24 mouse cellular contexts compared by ENCODE assay signal in the genomic region with DNA sequence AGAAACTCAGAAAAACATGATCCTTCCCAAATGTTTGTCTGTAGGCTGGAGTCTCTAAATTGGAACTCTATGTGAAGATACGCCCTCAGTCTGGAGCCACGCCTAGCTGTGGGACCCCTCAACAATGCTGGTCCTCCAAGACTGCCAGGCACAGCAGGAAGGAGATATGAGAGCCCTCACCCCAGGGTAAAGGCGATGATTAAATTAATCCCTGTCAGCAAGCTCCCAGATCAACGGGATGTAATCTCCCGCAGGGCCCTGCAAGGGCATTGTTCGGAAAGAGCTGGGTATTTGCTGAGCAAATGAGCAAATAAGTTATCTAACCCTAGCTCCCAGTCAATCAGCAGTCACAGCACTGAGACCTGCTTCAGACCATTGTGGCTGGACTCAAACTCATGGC. TPM values are rescaled to one million over a fixed set of nuclear protein-coding genes. Genes with fewer than 3 reads are reported as not detected.
DNase-seq lines count a peak whose midpoint lies in the region; ATAC-seq and TF ChIP-seq lines count a peak whose summit lies in the region.
"Had no signal": no experiment of that assay in that cellular context is flagged by ENCODE, and none has a peak within 500 bp of the region (broad histone marks: within the 10 kb centered on the region; RNA-seq: fewer than 3 reads in every experiment).

No protein-coding gene starts in this region.

- WGBS in midbrain, embryonic 11.5 days: 50% methylated on average over 6 of the region's 6 CpGs
- 42% methylated on average over 6 of the region's 6 CpGs for WGBS in midbrain, embryonic 16.5 days
- WGBS in liver, embryonic 15.5 days (ENCODE audit: insufficient replicate concordance): 39% methylated on average over 6 of the region's 6 CpGs

- no peak overlapping the region for H3K4me3 ChIP-seq in midbrain, embryonic 11.5 days (ENCODE audit: low read depth, low read length)
- no peak overlapping the region for H3K4me3 ChIP-seq in midbrain, embryonic 16.5 days (ENCODE audit: low read depth, low read length)
- no peak overlapping the region for H3K4me3 ChIP-seq in ES-Bruce4 (ENCODE audit: low read depth, low read length)
- no peak overlapping the region for H3K4me3 ChIP-seq in liver, embryonic 15.5 days (replicated peaks)
- H3K4me3 ChIP-seq: embryonic facial prominence, embryonic 15.5 days; erythroblast, embryonic 14.5 days; forebrain, embryonic 10.5 days; gastrocnemius, adult 2 months; heart, embryonic 10.5 days; hindbrain, embryonic 13.5 days had no signal

- TF ChIP-seq CTCF in ES-Bruce4 (IDR thresholded peaks at IDR 0.05; ENCODE audit: low read depth, low read length): no peak

- no peaks in the 10 kb centered on the region for H3K36me3 ChIP-seq in midbrain, embryonic 11.5 days (ENCODE audit: control insufficient read depth, insufficient read depth, low read length)
- no peaks in the 10 kb centered on the region for H3K36me3 ChIP-seq in midbrain, embryonic 16.5 days (ENCODE audit: control insufficient read depth, insufficient read depth, low read length)
- H3K36me3 ChIP-seq in ES-Bruce4 (ENCODE audit: control insufficient read depth, insufficient read depth, low read length, poor library complexity, severe bottlenecking): no peaks in the 10 kb centered on the region
- no peaks in the 10 kb centered on the region for H3K36me3 ChIP-seq in liver, embryonic 15.5 days (replicated peaks)
- H3K36me3 ChIP-seq: embryonic facial prominence, embryonic 15.5 days; forebrain, embryonic 10.5 days; heart, embryonic 10.5 days; hindbrain, embryonic 13.5 days had no signal

- H3K9me3 ChIP-seq in midbrain, embryonic 11.5 days (ENCODE audit: control insufficient read depth, low read length): no peaks in the 10 kb centered on the region
- no peaks in the 10 kb centered on the region for H3K9me3 ChIP-seq in midbrain, embryonic 16.5 days (replicated peaks; ENCODE audit: control insufficient read depth, low read length, poor library complexity, severe bottlenecking)
- no peaks in the 10 kb centered on the region for H3K9me3 ChIP-seq in ES-Bruce4 (replicated peaks; ENCODE audit: control insufficient read depth, insufficient read depth, low read length, poor library complexity, severe bottlenecking)
- no peaks in the 10 kb centered on the region for H3K9me3 ChIP-seq in liver, embryonic 15.5 days (replicated peaks)
- H3K9me3 ChIP-seq: embryonic facial prominence, embryonic 15.5 days; forebrain, embryonic 10.5 days; G1E; heart, embryonic 10.5 days; hindbrain, embryonic 13.5 days had no signal

- H3K4me2 ChIP-seq in midbrain, embryonic 11.5 days: no peak overlapping the region
- H3K4me2 ChIP-seq in midbrain, embryonic 16.5 days (ENCODE audit: low read length): no peak overlapping the region
- no peak overlapping the region for H3K4me2 ChIP-seq in liver, embryonic 15.5 days
- H3K4me2 ChIP-seq: embryonic facial prominence, embryonic 15.5 days; hindbrain, embryonic 13.5 days had no signal

- H3K27me3 ChIP-seq in midbrain, embryonic 11.5 days (ENCODE audit: control insufficient read depth, insufficient read depth, low read length): no peaks in the 10 kb centered on the region
- H3K27me3 ChIP-seq in midbrain, embryonic 16.5 days (ENCODE audit: control insufficient read depth, insufficient read depth, low read depth, low read length): no peaks in the 10 kb centered on the region
- no peaks in the 10 kb centered on the region for H3K27me3 ChIP-seq in ES-Bruce4 (ENCODE audit: control insufficient read depth, insufficient read depth, low read length, poor library complexity, severe bottlenecking)
- no peaks in the 10 kb centered on the region for H3K27me3 ChIP-seq in liver, embryonic 15.5 days
- H3K27me3 ChIP-seq: embryonic facial prominence, embryonic 15.5 days had no signal

- TF ChIP-seq EP300 in ES-Bruce4 (IDR thresholded peaks at IDR 0.05; ENCODE audit: insufficient read depth, low read depth, low read length): no peak

- DNase-seq in midbrain, embryonic 11.5 days (ENCODE audit: low spot score, missing footprints): peak; percentile 79
- peak; percentile 35 for DNase-seq in retina, postnatal 1 day
- DNase-seq in yolk sac, embryonic 10.5 days (ENCODE audit: low spot score): no peak
- DNase-seq: adrenal gland, adult 8-10 months; adrenal gland, postnatal 36 days; cerebellum, adult 2 months; cerebellum, postnatal 10 days; embryo, embryonic 11 days; gastrocnemius, adult 2 months; gastrocnemius, postnatal 36 days; heart, adult 18-20 months; heart, postnatal 10 days; heart, postnatal 4 days had no signal

- H3K4me1 ChIP-seq in midbrain, embryonic 11.5 days (ENCODE audit: control insufficient read depth, insufficient read depth, low read length): peaks cover 7% of the 10 kb centered on the region
- H3K4me1 ChIP-seq in midbrain, embryonic 16.5 days (ENCODE audit: control insufficient read depth, insufficient read depth, low read length): no peaks in the 10 kb centered on the region
- H3K4me1 ChIP-seq in ES-Bruce4 (ENCODE audit: control insufficient read depth, insufficient read depth, low read length): peaks cover 18% of the 10 kb centered on the region
- peaks cover 95% of the 10 kb centered on the region for H3K4me1 ChIP-seq in liver, embryonic 15.5 days (replicated peaks)
- H3K4me1 ChIP-seq: hindbrain, embryonic 13.5 days had no signal

- H3K9ac ChIP-seq in midbrain, embryonic 11.5 days (ENCODE audit: low read length): no peak overlapping the region
- no peak overlapping the region for H3K9ac ChIP-seq in midbrain, embryonic 16.5 days (ENCODE audit: low read depth, low read length)
- H3K9ac ChIP-seq in ES-Bruce4 (ENCODE audit: low read depth, poor library complexity, severe bottlenecking): no peak overlapping the region
- H3K9ac ChIP-seq in liver, embryonic 15.5 days: no peak overlapping the region
- H3K9ac ChIP-seq: embryonic facial prominence, embryonic 15.5 days; hindbrain, embryonic 13.5 days had no signal

- no peak for TF ChIP-seq POLR2A in ES-Bruce4 (IDR thresholded peaks at IDR 0.05; ENCODE audit: insufficient read depth, low read length)

- no peak for ATAC-seq in midbrain, embryonic 11.5 days (ENCODE audit: low FRiP score)
- ATAC-seq in midbrain, embryonic 16.5 days: no peak
- ATAC-seq in liver, embryonic 15.5 days (ENCODE audit: insufficient read depth): no peak
- ATAC-seq in megakaryocyte progenitor cell, adult 5-6 weeks (replicated peaks; ENCODE audit: poor library complexity): no peak
- ATAC-seq: forebrain, embryonic 14.5 days had no signal

- no peak overlapping the region for H3K27ac ChIP-seq in midbrain, embryonic 11.5 days (ENCODE audit: low read depth, low read length)
- H3K27ac ChIP-seq in midbrain, embryonic 16.5 days (ENCODE audit: low read length): no peak overlapping the region
- H3K27ac ChIP-seq in ES-Bruce4 (ENCODE audit: insufficient read depth, low read length): peak overlapping the region; percentile 14; the same call in 1 of the 2 replicates
- H3K27ac ChIP-seq in liver, embryonic 15.5 days (replicated peaks): peak overlapping the region; percentile 35; the same call in 1 of the 2 replicates
- H3K27ac ChIP-seq: embryonic facial prominence, embryonic 15.5 days; forebrain, embryonic 10.5 days; gastrocnemius, adult 2 months; heart, embryonic 10.5 days; hindbrain, embryonic 13.5 days had no signal

RNA-seq across cellular contexts. Expression of a gene that starts 11.1 kb away (rescaled TPM):
- polyA plus RNA-seq in midbrain, embryonic 11.5 days (2014; fragmentation: Nextera tagmentation; extraction: Ambion mirVana): 0.10 TPM in 1 of 2 replicates, not detected in the other
- 0.16 and 0.25 TPM in 2 replicates for polyA plus RNA-seq in midbrain, embryonic 16.5 days (2015; fragmentation: Nextera tagmentation; extraction: Ambion mirVana)
- 1.2 and 1.9 TPM in 2 replicates for polyA plus RNA-seq in ES-Bruce4 (2011; ENCODE audit: insufficient read depth, insufficient read length, low read depth, missing spikeins)
- polyA plus RNA-seq in liver, embryonic 15.5 days (2015; fragmentation: Nextera tagmentation; extraction: Ambion mirVana): 2.9 and 3.0 TPM in 2 replicates
- total RNA-seq in megakaryocyte progenitor cell, adult 5-6 weeks (2015): 10.1 and 13.1 TPM in 2 replicates
- 19.5 and 21.1 TPM in 2 replicates for total RNA-seq in megakaryocyte progenitor cell, adult 5-6 weeks (2017)

RNA-seq across cellular contexts. Expression of a gene that starts 33.9 kb away (rescaled TPM):
- polyA plus RNA-seq in midbrain, embryonic 11.5 days (2014; fragmentation: Nextera tagmentation; extraction: Ambion mirVana): 186 and 197 TPM in 2 replicates
- 138 and 154 TPM in 2 replicates for polyA plus RNA-seq in midbrain, embryonic 16.5 days (2015; fragmentation: Nextera tagmentation; extraction: Ambion mirVana)
- 36.4 and 38.7 TPM in 2 replicates for polyA plus RNA-seq in ES-Bruce4 (2011; ENCODE audit: insufficient read depth, insufficient read length, low read depth, missing spikeins)
- 496 and 514 TPM in 2 replicates for polyA plus RNA-seq in liver, embryonic 15.5 days (2015; fragmentation: Nextera tagmentation; extraction: Ambion mirVana)
- total RNA-seq in megakaryocyte progenitor cell, adult 5-6 weeks (2015): 58.1 and 65.3 TPM in 2 replicates
- 26.9 and 30.1 TPM in 2 replicates for total RNA-seq in megakaryocyte progenitor cell, adult 5-6 weeks (2017)

Comparison
In these comparisons a context has a peak if more than half of its experiments do, and no peak if none do; other contexts are left out.
1. H3K27ac ChIP-seq: peak in ES-Bruce4 (single experiment) and liver, embryonic 15.5 days (single experiment); none in midbrain, embryonic 11.5 days (single experiment) and midbrain, embryonic 16.5 days (single experiment).